Mouse (Mus musculus) midbrain, postnatal 0 days (tissue): ENCODE data around the gene Fam71a. TPM values are rescaled to one million over a fixed set of nuclear protein-coding genes. Genes with fewer than 3 reads are reported as not detected.

ENCODE experiments used
- ATAC-seq: fragments of 200-750 bp; cut with Nextera tagmentation; 2 replicates; pipeline ENCODE4 v1.8.0; 2017; ENCODE audit warnings: moderate number of reproducible peaks, mild to moderate bottlenecking, moderate TSS enrichment, moderate library complexity; ENCODE audit not compliant: low FRiP score
- DNase-seq: peaks from one replicate; pipeline ENCODE4 v3.0.0-alpha.2; 2015; ENCODE audit warnings: low spot score
- H3K27ac ChIP-seq: fragments of 300-500 bp; sonication (generic); 2 replicates; pipeline ENCODE4 v1.5.1; 2014; ENCODE audit warnings: low read depth, mild to moderate bottlenecking, low read length, mixed read lengths
- H3K27me3 ChIP-seq: fragments of 300-500 bp; sonication (generic); 2 replicates; pipeline ENCODE4 v1.6.1; 2014; ENCODE audit warnings: low read length, control low read depth, mixed read lengths; ENCODE audit not compliant: insufficient read depth
- H3K36me3 ChIP-seq: fragments of 300-500 bp; sonication (generic); 2 replicates; pipeline ENCODE4 v1.6.1; 2014; ENCODE audit warnings: low read length, control low read depth, mixed read lengths; ENCODE audit not compliant: insufficient read depth
- H3K4me1 ChIP-seq: fragments of 300-500 bp; sonication (generic); 2 replicates; pipeline ENCODE4 v1.6.1; 2014; ENCODE audit warnings: mild to moderate bottlenecking, control low read depth, antibody characterized with exemption, low read length, mixed read lengths; ENCODE audit not compliant: insufficient read depth
- H3K4me2 ChIP-seq: fragments of 300-500 bp; sonication (generic); 2 replicates; pipeline ENCODE4 v1.6.1; 2014; ENCODE audit warnings: low read depth, mild to moderate bottlenecking, low read length, mixed read lengths; ENCODE audit not compliant: poor library complexity, severe bottlenecking
- H3K4me3 ChIP-seq: fragments of 300-500 bp; sonication (generic); 2 replicates; pipeline ENCODE4 v1.5.1; 2014; ENCODE audit warnings: low read depth, mild to moderate bottlenecking, low read length, moderate library complexity
- H3K9ac ChIP-seq: fragments of 300-500 bp; sonication (generic); replicated peaks from 2 replicates; pipeline ENCODE4 v1.6.1; 2014; ENCODE audit warnings: mild to moderate bottlenecking, low read length, moderate library complexity, mixed read lengths; ENCODE audit not compliant: poor library complexity, severe bottlenecking
- H3K9me3 ChIP-seq: fragments of 300-500 bp; sonication (generic); 2 replicates; pipeline ENCODE4 v1.6.1; 2016; ENCODE audit warnings: low read length, control low read depth
- CTCF ChIP-seq: IDR thresholded peaks from 2 replicates; pipeline ENCODE4 v1.5.1; 2016; ENCODE audit warnings: antibody characterized with exemption, mild to moderate bottlenecking
- WGBS: fragments of 180-500 bp; shearing (Covaris S2); extraction: QIAGEN DNeasy Blood & Tissue Kit; methylation state at CpG from one replicate; pipeline ENCODE4 v1.1.7; 2014; 5-methylcytosine and 5-hydroxymethylcytosine counted together
- polyA plus RNA-seq: library from polyadenylated mRNA; unstranded; fragments of >200 nt; fragmentation: Nextera tagmentation; extraction: Ambion mirVana; gene quantifications from 2 replicates; pipeline ENCODE4 v1.2.1, GENCODE M21; 2015
- total RNA-seq: library from RNA; depleted of rRNA; stranded (reverse); fragments of >200 nt; gene quantifications from 2 replicates; pipeline ENCODE4 v1.2.3, GENCODE M21; 2014

Fam71a gene
- total and polyA plus RNA-seq, 2 experiments from 2014 or later, result not detected

- 42% methylated on average over 6 of the region's 6 CpGs for WGBS
- H3K4me2 ChIP-seq, result no peak overlapping the region
- H3K36me3 ChIP-seq, result no peaks in the 10 kb centered on the region
- H3K27me3 ChIP-seq, result peaks cover 21% of the 10 kb centered on the region
- ATAC-seq (no peak), DNase-seq (no peak)
- no peak overlapping the region for H3K27ac ChIP-seq
- H3K4me1 ChIP-seq, result no peaks in the 10 kb centered on the region
- H3K4me3 ChIP-seq, result no peak overlapping the region
- H3K9ac ChIP-seq, result no peak overlapping the region
- H3K9me3 ChIP-seq, result no peaks in the 10 kb centered on the region
- TF ChIP-seq CTCF, result no peak
Observed at GRCm38 (mm10) chr1:191189671-191190372, 25.2 kb upstream of the Fam71a start.

GRCm38 (mm10) chr1:191186386-191186770 lies 21.8 kb upstream of the Fam71a start:
- TF ChIP-seq CTCF, result no peak
- Histone ChIP-seq H3K9ac (no peak overlapping the region), H3K9me3 (no peaks in the 10 kb centered on the region), H3K27me3 (peaks cover 48% of the 10 kb centered on the region), H3K27ac (no peak overlapping the region), H3K36me3 (no peaks in the 10 kb centered on the region), H3K4me3 (no peak overlapping the region), H3K4me2 (no peak overlapping the region), H3K4me1 (peaks cover 6% of the 10 kb centered on the region; the same call in 1 of the 2 replicates)
- ATAC-seq (no peak), DNase-seq (no peak)
- 5% methylated on average over 7 of the region's 7 CpGs for WGBS

DNA sequence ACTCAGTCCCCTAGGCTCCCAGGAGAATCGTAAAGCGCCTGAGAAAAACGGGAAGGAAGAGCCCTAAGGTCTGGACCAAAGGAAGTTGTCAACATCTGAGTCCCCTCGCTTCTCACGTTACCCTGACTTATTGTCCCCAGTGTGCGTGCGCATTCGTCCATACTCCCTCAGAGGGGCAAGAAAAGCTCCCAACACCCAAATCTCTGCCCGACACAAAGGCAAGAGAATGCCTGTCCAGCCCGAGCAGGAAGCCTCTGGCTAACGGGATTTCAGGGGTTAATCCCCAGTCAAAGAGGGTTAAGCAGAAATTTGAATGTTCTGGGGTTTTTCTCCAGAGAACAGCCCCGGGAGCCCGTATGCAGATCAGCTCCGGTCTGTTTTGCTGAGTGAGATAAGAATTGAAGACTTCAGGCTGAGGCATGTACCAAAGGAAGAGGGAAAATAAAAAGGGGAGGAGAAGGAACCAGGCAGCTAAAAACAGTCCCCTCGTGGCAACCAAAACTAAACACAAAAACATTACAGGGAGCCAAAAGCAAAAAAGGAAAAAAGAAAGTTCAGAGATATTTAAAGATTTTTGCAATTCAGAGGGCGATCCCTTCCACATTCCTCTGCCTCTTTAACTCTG lies 21.3 kb upstream of the Fam71a start:
- Histone ChIP-seq H3K27me3 (peaks cover 53% of the 10 kb centered on the region), H3K4me3 (no peak overlapping the region)

GRCm38 (mm10) chr1:191184841-191185251 lies 20.2 kb upstream of the Fam71a start:
- DNase-seq (no peak), ATAC-seq (no peak)
- H3K9me3 ChIP-seq, result no peaks in the 10 kb centered on the region
- no peak overlapping the region for H3K9ac ChIP-seq
- WGBS, result 2% methylated on average over 22 of the region's 22 CpGs
- peaks cover 6% of the 10 kb centered on the region; the same call in 1 of the 2 replicates for H3K4me1 ChIP-seq
- no peaks in the 10 kb centered on the region for H3K36me3 ChIP-seq
- H3K27me3 ChIP-seq, result peaks cover 53% of the 10 kb centered on the region
- H3K4me3 ChIP-seq, result peak overlapping the region; percentile 55; the same call in 1 of the 2 replicates
- no peak overlapping the region for H3K27ac ChIP-seq
- no peak for TF ChIP-seq CTCF
- peak overlapping the region; percentile 97 for H3K4me2 ChIP-seq

More for the DNA sequence above, 21.3 kb upstream of the Fam71a start:
- DNase-seq (no peak), ATAC-seq (no peak)
- WGBS, result under 1% methylated on average over 16 of the region's 16 CpGs
- H3K9me3 ChIP-seq, result no peaks in the 10 kb centered on the region
- H3K9ac ChIP-seq, result no peak overlapping the region
- no peak for TF ChIP-seq CTCF
- H3K4me2 ChIP-seq, result peak overlapping the region; percentile 97
- no peaks in the 10 kb centered on the region for H3K36me3 ChIP-seq
- H3K4me1 ChIP-seq, result peaks cover 6% of the 10 kb centered on the region; the same call in 1 of the 2 replicates
- H3K27ac ChIP-seq, result no peak overlapping the region

- Histone ChIP-seq H3K36me3 (no peaks in the 10 kb centered on the region), H3K27me3 (peaks cover 53% of the 10 kb centered on the region), H3K4me2 (peak overlapping the region; percentile 97), H3K27ac (no peak overlapping the region), H3K4me1 (peaks cover 6% of the 10 kb centered on the region; the same call in 1 of the 2 replicates), H3K9me3 (no peaks in the 10 kb centered on the region), H3K9ac (0 out of 2 replicates have a peak overlapping the region, but pooled peaks have one; percentile 46), H3K4me3 (peak overlapping the region; percentile 55)
- ATAC-seq (0 out of 2 replicates have a peak, but pooled peaks have one; percentile 46), DNase-seq (peak; percentile 54)
- TF ChIP-seq CTCF, result peak; percentile 45
- 1% methylated on average over 42 of the region's 42 CpGs for WGBS
Observed at GRCm38 (mm10) chr1:191184066-191184815, 19.6 kb upstream of the Fam71a start.
